Mouse (Mus musculus): ENCODE results near the gene Tfpt.

Tfpt gene

GRCm38 (mm10) chr7:3629543-3630477, at the start of gene Tfpt, which contains the start of gene Prpf31:
Gene Tfpt (minus strand): TSS chr7:3629929.
Gene Prpf31 (plus strand): TSS chr7:3629985.
- peak; percentile 99 for DNase-seq

DNA sequence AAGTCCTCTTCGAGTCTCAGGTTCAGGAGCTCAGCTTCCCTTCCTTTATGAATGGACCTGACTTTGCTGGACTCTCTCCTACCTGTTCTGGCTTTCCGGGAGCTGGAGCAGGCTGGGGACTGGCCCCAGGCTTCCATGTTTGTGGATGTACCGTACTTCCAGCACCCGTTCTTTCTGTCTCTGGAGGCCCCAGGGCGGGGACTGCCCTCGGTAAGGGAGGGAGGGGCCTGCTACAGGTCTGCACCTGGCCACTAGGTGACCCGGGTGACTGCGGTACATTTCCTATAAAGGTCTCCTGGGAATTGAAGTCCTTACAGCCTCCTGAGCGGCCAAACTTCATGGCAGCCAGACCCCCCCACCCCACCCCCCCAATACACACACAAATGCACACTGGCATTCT, 47.6 kb upstream of the Tfpt start, which contains the start of gene Tmc4:
TSS of gene Tmc4 (minus strand) at position 212 of the 400 bp plus-strand sequence.
- no peak for DNase-seq

GRCm38 (mm10) chr7:3676371-3676770, 46.6 kb upstream of the Tfpt start:
- DNase-seq = no peak

DNA sequence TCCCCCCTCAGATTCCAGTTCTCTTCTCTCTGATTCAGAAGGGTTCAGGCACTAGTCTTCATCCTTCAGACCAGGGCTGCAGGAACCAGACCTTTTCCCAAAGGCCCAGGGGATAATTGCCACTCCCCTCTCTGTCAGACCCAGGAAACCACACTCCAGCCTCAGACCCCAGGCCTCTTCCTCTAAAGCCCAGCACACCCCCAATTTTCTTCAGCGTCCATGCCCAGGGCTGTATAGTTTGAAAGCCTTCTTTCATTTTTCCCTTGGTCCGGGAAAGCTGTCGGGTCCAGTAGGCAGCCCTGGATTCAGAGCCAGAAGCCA, 45.5 kb upstream of the Tfpt start:
- no peak for DNase-seq

- DNase-seq = peak; percentile 96
Measured at GRCm38 (mm10) chr7:3674507-3675227, 44.9 kb upstream of the Tfpt start.

- no peak for DNase-seq
Measured at GRCm38 (mm10) chr7:3666921-3667391, 37.2 kb upstream of the Tfpt start.

- DNase-seq = peak; percentile 100
Measured at GRCm38 (mm10) chr7:3665215-3666114, 35.7 kb upstream of the Tfpt start, which contains the start of gene Leng1. Gene Leng1 (minus strand): TSS chr7:3665840.

GRCm38 (mm10) chr7:3664524-3665214, 34.9 kb upstream of the Tfpt start:
- no peak for DNase-seq

DNA sequence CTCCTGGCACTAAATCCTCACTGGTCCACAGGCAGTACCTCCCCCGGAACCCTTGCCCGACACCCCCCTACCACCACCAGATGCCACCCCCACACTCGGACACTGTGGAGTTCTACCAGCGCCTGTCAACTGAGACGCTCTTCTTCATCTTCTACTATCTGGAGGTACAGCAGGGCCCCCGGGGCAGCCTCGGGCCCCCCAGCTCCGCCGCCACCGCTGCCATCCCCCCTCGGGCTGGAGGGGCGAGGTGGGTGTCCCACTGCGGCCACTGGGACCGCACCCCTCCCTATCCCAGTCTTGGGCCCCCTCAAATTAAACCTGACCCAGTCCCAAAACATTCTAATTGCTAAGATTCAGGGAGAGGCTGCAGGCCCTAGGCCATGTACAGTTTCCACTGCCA, 28.8 kb upstream of the Tfpt start:
- peak; percentile 92 for DNase-seq

GRCm38 (mm10) chr7:3656966-3657365, 27.2 kb upstream of the Tfpt start:
- no peak for DNase-seq

- DNase-seq = peak; percentile 90
Measured at GRCm38 (mm10) chr7:3646641-3647040, 16.9 kb upstream of the Tfpt start.

DNA sequence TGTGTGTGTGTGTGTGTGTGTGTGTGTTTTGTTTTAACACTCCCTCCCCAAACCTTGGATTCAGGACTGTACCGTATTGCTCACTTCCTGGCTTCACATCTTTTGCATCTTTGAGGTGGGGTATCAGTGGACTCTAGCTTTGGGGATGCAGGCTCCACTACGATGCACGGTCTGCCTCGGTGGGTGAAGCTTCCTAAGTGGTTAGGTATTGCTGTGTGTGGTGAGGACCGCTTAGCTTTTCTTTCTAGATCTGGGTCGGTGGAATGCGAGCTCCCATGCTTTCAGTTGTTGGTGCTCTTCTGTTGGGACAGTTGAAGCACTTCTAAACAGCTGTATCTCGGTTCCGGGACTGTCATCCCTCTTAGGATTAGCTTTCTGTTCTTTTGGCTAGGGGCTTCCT, 16.5 kb upstream of the Tfpt start:
- DNase-seq = peak; percentile 85

- DNase-seq = no peak
Measured at GRCm38 (mm10) chr7:3645488-3646025, 15.8 kb upstream of the Tfpt start.

GRCm38 (mm10) chr7:3644672-3645487, 15.2 kb upstream of the Tfpt start, which contains the start of gene Cnot3:
Gene Cnot3 (plus strand): TSS chr7:3645268.
- peak; percentile 100 for DNase-seq

DNA sequence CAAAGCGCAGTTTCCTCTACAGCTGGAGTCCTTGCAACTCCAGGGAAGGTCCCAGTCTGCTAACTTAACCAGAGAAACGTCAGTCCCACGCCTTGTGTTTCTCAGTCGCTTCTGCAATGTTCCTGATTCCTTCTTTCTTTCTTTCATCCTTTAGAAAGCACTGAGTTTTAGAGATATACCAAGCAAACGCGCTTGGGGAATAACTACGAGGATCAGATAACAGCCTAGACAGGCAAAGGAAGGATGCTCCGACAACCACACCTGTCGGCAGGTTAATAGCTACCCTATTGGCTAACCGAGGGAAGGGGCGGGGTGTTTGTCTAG, 14.6 kb upstream of the Tfpt start:
- DNase-seq = no peak

DNA sequence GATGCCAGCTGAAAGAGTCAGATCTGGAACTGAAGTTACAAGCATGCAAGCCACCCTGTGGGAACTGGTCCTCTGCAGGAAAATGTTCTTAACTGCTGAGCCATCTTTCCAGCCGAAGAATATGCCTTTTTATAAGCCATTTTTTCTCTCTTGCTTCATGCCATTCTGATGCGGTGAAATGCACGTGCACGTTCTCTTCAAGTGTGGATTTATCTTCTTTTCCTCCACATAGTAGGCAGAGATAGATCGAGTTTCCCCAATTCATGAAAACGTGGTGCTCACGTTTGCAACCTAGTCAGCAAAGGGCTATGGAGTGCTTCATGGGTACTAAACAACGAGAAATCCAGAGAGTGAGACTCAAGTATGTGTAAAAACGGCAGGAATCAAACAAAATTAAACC, 14.1 kb upstream of the Tfpt start:
- no peak for DNase-seq

DNA sequence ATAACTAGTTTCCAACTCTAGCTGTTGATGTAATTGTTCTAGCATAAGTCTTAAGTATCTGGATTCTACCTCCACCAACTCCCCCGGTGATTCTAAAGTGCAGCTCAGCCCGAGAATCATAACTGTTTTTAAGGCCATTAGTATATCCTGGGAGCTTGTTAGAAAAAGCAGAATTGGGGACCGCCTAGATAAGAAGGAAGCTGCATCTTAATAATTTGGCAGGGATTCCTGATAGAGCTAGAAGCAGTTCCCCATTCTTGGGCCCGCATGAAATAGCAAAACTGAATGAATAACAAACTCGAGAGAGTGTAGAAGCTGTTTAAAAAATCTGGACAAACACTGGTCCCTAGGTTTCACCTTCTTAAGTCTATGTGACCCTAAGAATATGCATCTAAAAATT, 13.7 kb upstream of the Tfpt start:
- DNase-seq = peak; percentile 79

GRCm38 (mm10) chr7:3630478-3630815, 718 bp upstream of the Tfpt start:
- no peak for DNase-seq

DNA sequence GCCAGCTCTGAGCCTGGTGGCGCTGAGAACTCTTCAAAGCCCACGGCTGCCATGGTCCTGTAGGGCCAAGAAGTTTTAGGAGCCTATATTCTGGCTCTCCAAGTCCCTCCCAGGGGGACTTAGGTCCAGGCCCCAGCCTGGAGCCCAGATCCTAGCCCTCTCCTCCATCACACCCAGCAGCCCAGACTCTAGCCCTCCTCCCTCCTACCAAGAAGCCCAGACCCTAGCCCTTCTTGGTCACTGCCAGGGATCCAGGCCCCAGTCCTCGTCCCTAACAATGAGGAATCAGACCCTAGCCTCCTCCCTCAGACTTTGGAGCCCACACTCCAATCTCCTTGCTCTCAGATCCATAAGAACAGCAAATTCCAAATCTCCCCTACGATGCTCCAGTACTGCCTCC, 699 bp downstream of the Tfpt start:
- DNase-seq = peak; percentile 93

GRCm38 (mm10) chr7:3617242-3617995, 12.3 kb downstream of the Tfpt start, which contains the start of gene Ndufa3:
Gene Ndufa3 (plus strand): TSS chr7:3617373.
- DNase-seq = peak; percentile 99

Measured in heart, adult 11 months (tissue).